Mouse (Mus musculus) heart, postnatal 0 days (tissue): ENCODE measurements around the gene Arhgef15.

Experiments
- CTCF ChIP-seq: IDR thresholded peaks from 2 replicates; pipeline ENCODE4 v1.5.1; 2016; ENCODE audit warnings: antibody characterized with exemption, control low read depth, low read depth
- EP300 ChIP-seq: IDR thresholded peaks from 2 replicates; pipeline ENCODE4 v1.6.1; 2016; ENCODE audit warnings: antibody characterized with exemption, low read depth

- TF ChIP-seq CTCF (no peak), EP300 (no peak)
Measured at GRCm38 (mm10) chr11:68979320-68979733, 22.0 kb upstream of the Arhgef15 start.
